In genomic region chr4:147407463-147407822, GRCm38 (mm10) we compare ENCODE assay signal across 8 mouse cellular contexts. TPM values are rescaled to one million over a fixed set of nuclear protein-coding genes. Genes with fewer than 3 reads are reported as not detected.
DNase-seq lines count a peak whose midpoint lies in the region; ATAC-seq and TF ChIP-seq lines count a peak whose summit lies in the region.

No protein-coding gene starts in this region.

- H3K27ac ChIP-seq in heart, postnatal 0 days (ENCODE audit: low read depth) = peak overlapping the region; percentile 43
- no peak overlapping the region for H3K27ac ChIP-seq in cortical plate, adult 2 months (ENCODE audit: insufficient read depth, low read length)
- H3K27ac ChIP-seq in hindbrain, embryonic 14.5 days = peak overlapping the region; percentile 44; the same call in 1 of the 2 replicates
- peak overlapping the region; percentile 61 for H3K27ac ChIP-seq in midbrain, embryonic 12.5 days (replicated peaks)

- peak overlapping the region; percentile 76 for H3K9ac ChIP-seq in heart, postnatal 0 days (replicated peaks; ENCODE audit: low read depth, low read length)
- H3K9ac ChIP-seq in hindbrain, embryonic 14.5 days = peak overlapping the region; percentile 72
- H3K9ac ChIP-seq in midbrain, embryonic 12.5 days (replicated peaks) = peak overlapping the region; percentile 63

- H3K4me1 ChIP-seq in heart, postnatal 0 days (ENCODE audit: control insufficient read depth, insufficient read depth) = no peaks in the 10 kb centered on the region
- no peaks in the 10 kb centered on the region for H3K4me1 ChIP-seq in cortical plate, adult 2 months (ENCODE audit: control insufficient read depth, insufficient read depth, low read length)
- H3K4me1 ChIP-seq in hindbrain, embryonic 14.5 days (replicated peaks; ENCODE audit: control insufficient read depth, insufficient read depth, low read length) = no peaks in the 10 kb centered on the region
- H3K4me1 ChIP-seq in midbrain, embryonic 12.5 days = no peaks in the 10 kb centered on the region

- no peak for TF ChIP-seq CTCF in heart, postnatal 0 days (IDR thresholded peaks at IDR 0.05; ENCODE audit: low read depth)
- no peak for TF ChIP-seq CTCF in cortical plate, adult 2 months (IDR thresholded peaks at IDR 0.05; ENCODE audit: extremely low read depth, insufficient read depth, low read length)

- H3K4me3 ChIP-seq in heart, postnatal 0 days (ENCODE audit: low read depth, low read length) = peak overlapping the region; percentile 55
- peak overlapping the region; percentile 55 for H3K4me3 ChIP-seq in cortical plate, adult 2 months (ENCODE audit: insufficient read depth, low read length)
- H3K4me3 ChIP-seq in hindbrain, embryonic 14.5 days (replicated peaks; ENCODE audit: low read length) = peak overlapping the region; percentile 47
- peak overlapping the region; percentile 46 for H3K4me3 ChIP-seq in midbrain, embryonic 12.5 days

- ATAC-seq in heart, postnatal 0 days (ENCODE audit: insufficient read depth, low read depth) = no peak
- no peak for ATAC-seq in hindbrain, embryonic 14.5 days (ENCODE audit: low FRiP score)
- no peak for ATAC-seq in midbrain, embryonic 12.5 days (ENCODE audit: low FRiP score, low read depth)

- intact Hi-C loops in heart, postnatal 10 days (cut with DNase I) = loop anchor here (2.0 kb wide), 1 partner anchor 35 kb away; no protein-coding TSS in a partner anchor

- TF ChIP-seq POLR2A in cortical plate, adult 2 months (IDR thresholded peaks at IDR 0.05; ENCODE audit: extremely low read depth, insufficient read depth, low read length) = no peak

- H3K4me2 ChIP-seq in heart, postnatal 0 days (ENCODE audit: low read depth, low read length) = peak overlapping the region; percentile 81
- H3K4me2 ChIP-seq in hindbrain, embryonic 14.5 days (replicated peaks) = peak overlapping the region; percentile 68
- peak overlapping the region; percentile 56 for H3K4me2 ChIP-seq in midbrain, embryonic 12.5 days (replicated peaks)

- no peak for DNase-seq in heart, postnatal 0 days (ENCODE audit: low spot score)
- no peak for DNase-seq in heart, postnatal 10 days
- no peak for DNase-seq in hindbrain, embryonic 14.5 days (ENCODE audit: low spot score)
- no peak for DNase-seq in retina, postnatal 1 day
- no peak for DNase-seq in layer of hippocampus, postnatal 14 days (ENCODE audit: low spot score in 2 of 2)
- DNase-seq in cerebellum, postnatal 25 days = no peak

- TF ChIP-seq EP300 in heart, postnatal 0 days (IDR thresholded peaks at IDR 0.05; ENCODE audit: low read depth) = no peak

- H3K27me3 ChIP-seq in heart, postnatal 0 days (ENCODE audit: control insufficient read depth, insufficient read depth, low read length) = no peaks in the 10 kb centered on the region
- no peaks in the 10 kb centered on the region for H3K27me3 ChIP-seq in hindbrain, embryonic 14.5 days (ENCODE audit: control insufficient read depth, insufficient read depth, low read length)
- no peaks in the 10 kb centered on the region for H3K27me3 ChIP-seq in midbrain, embryonic 12.5 days

- H3K36me3 ChIP-seq in heart, postnatal 0 days (replicated peaks; ENCODE audit: control insufficient read depth, insufficient read depth, low read length) = no peaks in the 10 kb centered on the region
- no peaks in the 10 kb centered on the region for H3K36me3 ChIP-seq in hindbrain, embryonic 14.5 days (replicated peaks; ENCODE audit: control insufficient read depth, insufficient read depth)
- H3K36me3 ChIP-seq in midbrain, embryonic 12.5 days = peaks cover 10% of the 10 kb centered on the region

- peaks cover 36% of the 10 kb centered on the region for H3K9me3 ChIP-seq in heart, postnatal 0 days (replicated peaks; ENCODE audit: control insufficient read depth, low read length)
- peaks cover 54% of the 10 kb centered on the region for H3K9me3 ChIP-seq in hindbrain, embryonic 14.5 days (ENCODE audit: control insufficient read depth, low read length)
- peaks cover 48% of the 10 kb centered on the region for H3K9me3 ChIP-seq in midbrain, embryonic 12.5 days

- WGBS in heart, postnatal 0 days = 4% methylated on average over 13 of the region's 13 CpGs
- WGBS in hindbrain, embryonic 14.5 days = 5% methylated on average over 10 of the region's 13 CpGs
- WGBS in midbrain, embryonic 12.5 days = 6% methylated on average over 7 of the region's 13 CpGs

RNA-seq across cellular contexts. Expression of gene Zfp978, which starts 46.3 kb away (rescaled TPM):
- total RNA-seq in heart, postnatal 0 days (2014; rRNA removed; ENCODE audit: low replicate concordance) = not detected in 2 replicates
- 0.20 and 0.21 TPM in 2 replicates for polyA plus RNA-seq in heart, postnatal 0 days (2015; fragmentation: Nextera tagmentation; extraction: Ambion mirVana)
- under 1 TPM; 0.40 to 0.43 TPM for total RNA-seq in heart, postnatal 10 days (2021)
- polyA plus RNA-seq in cortical plate, adult 2 months (2012; rRNA removed) = not detected in 2 replicates
- polyA plus RNA-seq in hindbrain, embryonic 14.5 days (2014; fragmentation: Nextera tagmentation; extraction: Ambion mirVana) = not detected in 2 replicates
- polyA plus RNA-seq in midbrain, embryonic 12.5 days (2016; fragmentation: Nextera tagmentation; extraction: Ambion mirVana) = not detected in 2 replicates
- total RNA-seq in layer of hippocampus, postnatal 14 days (2021) = not detected
